Mouse (Mus musculus): Measurements from ENCODE around the gene Ciz1. TPM values are rescaled to one million over a fixed set of nuclear protein-coding genes. Genes with fewer than 3 reads are reported as not detected.

Gene Ciz1
- polyA plus RNA-seq, 1 experiment from 2014 or later, result 51.1 TPM

GRCm38 (mm10) chr2:32322754-32323741 is 29.1 kb upstream of the Ciz1 start:
- peaks cover 37% of the 10 kb centered on the region for H3K4me1 ChIP-seq (replicated peaks)
- peaks cover 23% of the 10 kb centered on the region; the same call in 1 of the 2 replicates for H3K36me3 ChIP-seq
- H3K9ac ChIP-seq, result no peak overlapping the region
- WGBS, result 53% methylated on average over 7 of the region's 7 CpGs
- ATAC-seq (ENCODE audit: low read depth), result peak; percentile 62
- peak overlapping the region; percentile 83 for H3K27ac ChIP-seq (replicated peaks)
- H3K27me3 ChIP-seq, result peaks cover 16% of the 10 kb centered on the region
- peak overlapping the region; percentile 39 for H3K4me2 ChIP-seq
- no peaks in the 10 kb centered on the region for H3K9me3 ChIP-seq
- H3K4me3 ChIP-seq, result no peak overlapping the region

GRCm38 (mm10) chr2:32324322-32324721 is 27.8 kb upstream of the Ciz1 start:
- peaks cover 23% of the 10 kb centered on the region; the same call in 1 of the 2 replicates for H3K36me3 ChIP-seq
- no peak overlapping the region for H3K4me2 ChIP-seq
- ATAC-seq (ENCODE audit: low read depth), result no peak
- peaks cover 10% of the 10 kb centered on the region for H3K27me3 ChIP-seq
- WGBS, result 52% methylated on average over 4 of the region's 4 CpGs
- no peak overlapping the region for H3K27ac ChIP-seq (replicated peaks)
- no peak overlapping the region for H3K4me3 ChIP-seq
- H3K9me3 ChIP-seq, result no peaks in the 10 kb centered on the region
- H3K4me1 ChIP-seq (replicated peaks), result peaks cover 40% of the 10 kb centered on the region
- no peak overlapping the region for H3K9ac ChIP-seq

- H3K9ac ChIP-seq, result no peak overlapping the region
- H3K4me2 ChIP-seq, result no peak overlapping the region
- H3K27me3 ChIP-seq, result peaks cover under 1% of the 10 kb centered on the region; the same call in 1 of the 2 replicates
- peaks cover 14% of the 10 kb centered on the region; the same call in 1 of the 2 replicates for H3K36me3 ChIP-seq
- no peak overlapping the region for H3K4me3 ChIP-seq
- peaks cover 36% of the 10 kb centered on the region for H3K4me1 ChIP-seq (replicated peaks)
- no peak for ATAC-seq (ENCODE audit: low read depth)
- H3K9me3 ChIP-seq, result no peaks in the 10 kb centered on the region
- WGBS, result 71% methylated on average over 7 of the region's 7 CpGs
- H3K27ac ChIP-seq (replicated peaks), result no peak overlapping the region
Observed at GRCm38 (mm10) chr2:32325342-32325741, 26.8 kb upstream of the Ciz1 start.

GRCm38 (mm10) chr2:32327200-32327599 is 24.9 kb upstream of the Ciz1 start:
- H3K4me1 ChIP-seq (replicated peaks), result peaks cover 30% of the 10 kb centered on the region
- no peak for ATAC-seq (ENCODE audit: low read depth)
- no peaks in the 10 kb centered on the region for H3K27me3 ChIP-seq
- no peak overlapping the region for H3K9ac ChIP-seq
- H3K36me3 ChIP-seq, result peaks cover 26% of the 10 kb centered on the region
- H3K4me2 ChIP-seq, result no peak overlapping the region
- no peak overlapping the region for H3K4me3 ChIP-seq
- WGBS, result 75% methylated on average over 4 of the region's 4 CpGs
- H3K9me3 ChIP-seq, result no peaks in the 10 kb centered on the region
- H3K27ac ChIP-seq (replicated peaks), result no peak overlapping the region

GRCm38 (mm10) chr2:32328911-32329460 is 23.1 kb upstream of the Ciz1 start:
- no peak overlapping the region for H3K9ac ChIP-seq

GRCm38 (mm10) chr2:32329531-32329930 is 22.6 kb upstream of the Ciz1 start:
- ATAC-seq (ENCODE audit: low read depth), result no peak
- Histone ChIP-seq H3K9me3 (no peaks in the 10 kb centered on the region), H3K9ac (no peak overlapping the region), H3K27ac (replicated peaks) (no peak overlapping the region), H3K4me2 (no peak overlapping the region), H3K4me1 (replicated peaks) (peaks cover 15% of the 10 kb centered on the region), H3K4me3 (no peak overlapping the region), H3K36me3 (peaks cover 40% of the 10 kb centered on the region), H3K27me3 (no peaks in the 10 kb centered on the region)
- 37% methylated on average over 6 of the region's 6 CpGs for WGBS

More at GRCm38 (mm10) chr2:32328911-32329460, 23.1 kb upstream of the Ciz1 start:
- no peak overlapping the region for H3K4me3 ChIP-seq
- no peaks in the 10 kb centered on the region for H3K27me3 ChIP-seq
- no peak overlapping the region for H3K27ac ChIP-seq (replicated peaks)
- WGBS, result 6% methylated on average over 13 of the region's 13 CpGs
- H3K9me3 ChIP-seq, result no peaks in the 10 kb centered on the region
- no peak overlapping the region for H3K4me2 ChIP-seq
- H3K4me1 ChIP-seq (replicated peaks), result peaks cover 15% of the 10 kb centered on the region
- peaks cover 37% of the 10 kb centered on the region for H3K36me3 ChIP-seq
- ATAC-seq (ENCODE audit: low read depth), result peak; percentile 24; the same call in 1 of the 2 replicates

- H3K27me3 ChIP-seq, result peaks cover 8% of the 10 kb centered on the region; the same call in 1 of the 2 replicates
- H3K4me2 ChIP-seq, result no peak overlapping the region
- no peaks in the 10 kb centered on the region for H3K9me3 ChIP-seq
- no peak for ATAC-seq (ENCODE audit: low read depth)
- peaks cover 64% of the 10 kb centered on the region for H3K36me3 ChIP-seq
- WGBS, result 87% methylated on average over 5 of the region's 5 CpGs
- no peak overlapping the region for H3K9ac ChIP-seq
- H3K27ac ChIP-seq (replicated peaks), result no peak overlapping the region
- H3K4me1 ChIP-seq (replicated peaks), result peaks cover 15% of the 10 kb centered on the region
- H3K4me3 ChIP-seq, result no peak overlapping the region
Observed at GRCm38 (mm10) chr2:32332159-32332558, 20.0 kb upstream of the Ciz1 start.

- H3K4me2 ChIP-seq, result no peak overlapping the region
- no peak overlapping the region for H3K9ac ChIP-seq
- H3K27me3 ChIP-seq, result peaks cover 8% of the 10 kb centered on the region; the same call in 1 of the 2 replicates
- no peak overlapping the region for H3K4me3 ChIP-seq
- no peak overlapping the region for H3K27ac ChIP-seq (replicated peaks)
- no peak for ATAC-seq (ENCODE audit: low read depth)
- 48% methylated on average over 15 of the region's 15 CpGs for WGBS
- H3K9me3 ChIP-seq, result no peaks in the 10 kb centered on the region
- peaks cover 88% of the 10 kb centered on the region for H3K36me3 ChIP-seq
- no peaks in the 10 kb centered on the region for H3K4me1 ChIP-seq (replicated peaks)
Observed at GRCm38 (mm10) chr2:32335888-32336287, 16.2 kb upstream of the Ciz1 start.

GRCm38 (mm10) chr2:32339912-32340642 is 12.1 kb upstream of the Ciz1 start:
- peaks cover 54% of the 10 kb centered on the region for H3K36me3 ChIP-seq
- no peaks in the 10 kb centered on the region for H3K9me3 ChIP-seq
- H3K9ac ChIP-seq, result no peak overlapping the region
- ATAC-seq (ENCODE audit: low read depth), result no peak
- no peak overlapping the region for H3K4me2 ChIP-seq
- H3K4me3 ChIP-seq, result no peak overlapping the region
- no peak overlapping the region for H3K27ac ChIP-seq (replicated peaks)
- H3K27me3 ChIP-seq, result peaks cover 8% of the 10 kb centered on the region; the same call in 1 of the 2 replicates
- peaks cover 18% of the 10 kb centered on the region for H3K4me1 ChIP-seq (replicated peaks)
- WGBS, result 37% methylated on average over 26 of the region's 26 CpGs

GRCm38 (mm10) chr2:32340836-32341633 is 11.1 kb upstream of the Ciz1 start:
- ATAC-seq (ENCODE audit: low read depth), result no peak
- peaks cover 3% of the 10 kb centered on the region; the same call in 1 of the 2 replicates for H3K27me3 ChIP-seq
- WGBS, result 81% methylated on average over 13 of the region's 13 CpGs
- no peak overlapping the region for H3K4me2 ChIP-seq
- no peaks in the 10 kb centered on the region for H3K9me3 ChIP-seq
- H3K4me3 ChIP-seq, result no peak overlapping the region
- H3K9ac ChIP-seq, result no peak overlapping the region
- H3K4me1 ChIP-seq (replicated peaks), result peaks cover 18% of the 10 kb centered on the region
- H3K36me3 ChIP-seq, result peaks cover 45% of the 10 kb centered on the region
- no peak overlapping the region for H3K27ac ChIP-seq (replicated peaks)

GRCm38 (mm10) chr2:32341634-32341939 is 10.5 kb upstream of the Ciz1 start:
- H3K4me2 ChIP-seq, result no peak overlapping the region
- peaks cover 18% of the 10 kb centered on the region for H3K4me1 ChIP-seq (replicated peaks)
- peaks cover 43% of the 10 kb centered on the region for H3K36me3 ChIP-seq
- H3K9ac ChIP-seq, result no peak overlapping the region
- H3K4me3 ChIP-seq, result no peak overlapping the region
- WGBS, result 80% methylated on average over 4 of the region's 4 CpGs
- no peaks in the 10 kb centered on the region for H3K9me3 ChIP-seq
- H3K27ac ChIP-seq (replicated peaks), result no peak overlapping the region
- H3K27me3 ChIP-seq, result no peaks in the 10 kb centered on the region; the same call in 1 of the 2 replicates
- ATAC-seq (ENCODE audit: low read depth), result no peak
